Mouse (Mus musculus): ENCODE results near the gene Hcn4.
A peak's percentile ranks its signal among the peaks of the same experiment; 100 is the strongest.

Hcn4 gene

DNA sequence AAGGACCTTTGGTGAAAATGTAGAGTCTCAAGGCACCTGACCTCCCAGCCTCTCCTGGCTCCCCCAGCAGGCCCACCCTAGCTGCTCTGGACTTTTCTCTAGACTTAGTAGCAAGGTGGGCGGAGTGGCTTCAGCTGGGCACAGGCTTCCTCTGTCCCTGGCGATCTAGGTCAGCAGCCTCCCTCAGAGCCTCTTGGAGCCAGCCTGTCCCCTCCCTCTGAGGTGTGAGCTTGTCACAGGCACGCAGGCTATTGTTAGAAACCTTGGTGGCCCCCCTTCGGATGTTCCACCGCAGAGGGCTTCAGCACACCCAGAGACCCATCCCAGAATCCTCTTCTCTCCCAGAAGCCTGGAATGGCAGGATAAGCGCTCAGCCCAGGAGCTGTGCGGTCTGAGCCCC lies 24.5 kb downstream of the Hcn4 start:
- no peak for DNase-seq (ENCODE audit: low spot score in 2 of 2)

- no peak for DNase-seq (ENCODE audit: low spot score in 2 of 2)
Measured at GRCm38 (mm10) chr9:58849576-58850315, 26.5 kb downstream of the Hcn4 start.

GRCm38 (mm10) chr9:58854931-58855330 lies 31.7 kb downstream of the Hcn4 start:
- DNase-seq (ENCODE audit: low spot score in 2 of 2) = no peak

DNA sequence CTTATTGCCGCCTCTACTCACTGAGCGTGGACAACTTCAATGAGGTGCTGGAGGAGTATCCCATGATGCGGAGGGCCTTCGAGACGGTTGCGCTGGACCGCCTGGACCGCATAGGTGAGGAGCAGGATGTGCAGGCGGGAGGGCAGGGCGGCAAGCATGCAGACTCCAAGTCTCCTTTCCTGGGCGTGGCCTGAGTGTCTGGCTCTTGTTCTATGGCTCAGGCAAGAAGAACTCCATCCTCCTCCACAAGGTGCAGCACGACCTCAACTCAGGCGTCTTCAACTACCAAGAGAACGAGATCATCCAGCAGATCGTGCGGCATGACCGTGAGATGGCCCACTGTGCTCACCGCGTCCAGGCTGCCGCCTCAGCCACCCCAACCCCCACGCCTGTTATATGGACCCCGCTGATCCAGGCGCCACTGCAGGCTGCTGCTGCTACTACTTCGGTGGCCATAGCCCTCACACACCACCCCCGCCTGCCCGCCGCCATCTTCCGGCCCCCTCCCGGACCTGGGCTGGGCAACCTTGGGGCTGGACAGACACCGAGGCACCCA lies 35.9 kb downstream of the Hcn4 start:
- DNase-seq (ENCODE audit: low spot score in 2 of 2) = no peak

DNA sequence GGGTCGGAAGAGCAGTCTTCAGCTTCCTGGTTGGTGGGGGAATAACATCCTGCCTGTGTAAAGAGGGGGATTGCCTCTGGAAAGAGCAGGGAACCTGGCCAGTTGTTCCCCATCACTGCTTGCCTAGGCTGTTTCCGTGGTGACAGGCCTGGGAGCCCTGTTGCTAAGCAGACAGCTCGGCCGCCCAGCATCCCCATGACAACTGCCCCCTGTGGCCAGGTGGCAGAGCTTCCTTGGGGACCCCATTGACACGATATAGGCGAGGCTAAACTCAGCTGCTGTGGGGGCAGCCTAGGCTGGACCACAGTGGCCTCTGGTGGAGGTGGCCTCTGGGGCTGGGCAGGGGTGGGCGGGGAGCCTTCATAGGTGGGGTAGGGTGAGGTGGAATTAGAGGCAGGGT lies 40.6 kb downstream of the Hcn4 start:
- peak in 1 of 2 experiments; percentile 19 for DNase-seq (ENCODE audit: low spot score in 2 of 2)

DNA sequence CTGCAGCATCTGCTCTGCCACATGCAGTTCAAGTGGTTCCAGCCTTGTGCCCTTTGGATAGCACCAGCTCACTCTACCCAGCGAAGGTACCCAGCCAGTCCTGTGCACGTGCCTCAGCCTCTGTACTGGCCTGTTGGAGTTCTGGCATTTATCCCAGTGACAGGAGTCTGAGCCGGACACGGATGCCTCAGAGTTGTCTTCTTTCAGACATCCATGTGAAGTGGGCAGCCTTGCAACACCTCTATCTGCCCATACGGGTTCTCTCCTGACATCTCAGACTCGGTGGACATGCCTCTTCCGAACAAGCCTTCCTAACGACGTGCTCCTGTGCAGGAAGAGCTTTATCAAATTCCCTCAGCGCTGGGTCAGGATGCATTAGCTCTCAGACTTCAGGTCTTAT lies 47.9 kb downstream of the Hcn4 start:
- DNase-seq (ENCODE audit: low spot score in 2 of 2) = no peak

GRCm38 (mm10) chr9:58873541-58874324 lies 50.5 kb downstream of the Hcn4 start:
- DNase-seq (ENCODE audit: low spot score in 2 of 2) = peak; percentile 68 to 81

- no peak for DNase-seq (ENCODE audit: low spot score in 2 of 2)
Measured at GRCm38 (mm10) chr9:58874354-58874753, 51.1 kb downstream of the Hcn4 start.

GRCm38 (mm10) chr9:58875439-58875838 lies 52.2 kb downstream of the Hcn4 start:
- no peak for DNase-seq (ENCODE audit: low spot score in 2 of 2)

- no peak for DNase-seq (ENCODE audit: low spot score in 2 of 2)
Measured at GRCm38 (mm10) chr9:58876946-58877625, 53.9 kb downstream of the Hcn4 start.

- DNase-seq (ENCODE audit: low spot score in 2 of 2) = no peak
Measured at GRCm38 (mm10) chr9:58879836-58880235, 56.6 kb downstream of the Hcn4 start.

DNA sequence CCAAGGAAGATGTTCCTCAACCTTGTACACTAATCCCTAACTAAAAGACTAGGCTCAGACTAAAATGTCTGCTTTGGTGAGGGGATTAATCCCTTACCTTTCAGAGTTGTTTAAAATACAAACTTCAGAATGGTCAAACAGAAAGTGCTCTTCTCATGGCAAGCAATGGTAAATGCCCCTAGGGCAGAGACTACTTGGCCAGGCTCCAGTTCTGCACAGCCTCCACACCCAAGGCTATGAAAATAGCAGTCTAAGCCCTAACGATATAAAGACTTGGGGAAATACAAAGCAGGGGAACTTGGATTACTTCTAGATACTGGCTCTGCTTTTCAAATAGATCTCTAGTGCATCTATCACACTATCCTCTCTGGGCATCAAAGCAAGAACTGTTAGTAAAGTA lies 59.5 kb downstream of the Hcn4 start:
- no peak for DNase-seq (ENCODE audit: low spot score in 2 of 2)

DNA sequence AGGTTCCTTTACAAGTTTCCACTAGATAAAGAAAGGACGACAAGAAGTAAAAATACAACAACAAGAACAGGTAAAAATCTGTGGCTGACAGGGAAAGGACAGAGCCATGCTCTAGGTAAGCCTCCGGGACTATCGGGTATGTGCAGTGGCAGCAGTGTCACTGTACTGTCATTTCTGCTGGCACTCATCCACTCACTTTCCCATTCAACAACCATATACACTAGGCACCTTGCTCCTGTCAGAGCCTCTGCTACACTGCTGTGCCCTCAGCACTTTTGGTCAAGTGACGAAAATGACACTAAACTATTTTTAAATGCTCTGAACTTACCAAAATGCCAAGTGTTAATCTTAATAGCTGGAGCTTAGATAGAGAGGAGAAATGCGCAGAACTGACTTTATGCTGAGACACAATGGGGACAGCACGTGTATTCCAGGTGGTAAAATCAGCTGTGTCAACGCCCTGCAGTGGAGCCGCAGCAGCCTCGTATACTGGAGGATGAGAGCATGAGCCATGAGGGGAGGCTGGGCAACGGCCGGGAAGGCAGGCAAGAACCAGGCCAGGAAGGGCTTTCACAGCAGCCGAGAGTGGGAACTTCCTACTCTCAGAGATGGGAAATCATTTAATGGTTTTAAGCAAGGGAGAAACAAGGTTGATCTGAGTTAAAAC lies 66.7 kb downstream of the Hcn4 start:
- DNase-seq (ENCODE audit: low spot score in 2 of 2) = no peak

DNA sequence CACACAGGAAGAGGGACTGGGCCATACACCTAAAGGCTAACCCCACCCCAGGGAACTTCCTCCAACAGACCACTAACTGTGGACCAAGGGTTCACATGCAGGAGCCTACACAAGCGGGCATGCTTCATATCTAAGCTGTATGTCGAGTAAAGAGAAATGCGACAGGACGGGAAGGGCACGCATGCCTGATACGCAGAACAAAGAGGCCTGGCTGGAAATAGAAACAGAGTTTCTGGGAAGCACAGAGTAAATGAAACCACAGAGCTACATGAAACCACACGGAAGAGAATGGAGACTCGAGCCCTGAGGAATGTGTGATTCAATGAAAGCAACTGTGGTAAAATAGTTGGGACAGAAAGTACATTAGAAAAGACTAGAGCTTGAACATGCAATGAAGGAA lies 67.7 kb downstream of the Hcn4 start:
- DNase-seq (ENCODE audit: low spot score in 2 of 2) = no peak

GRCm38 (mm10) chr9:58891840-58892640 lies 68.8 kb downstream of the Hcn4 start:
- no peak for DNase-seq (ENCODE audit: low spot score in 2 of 2)

DNA sequence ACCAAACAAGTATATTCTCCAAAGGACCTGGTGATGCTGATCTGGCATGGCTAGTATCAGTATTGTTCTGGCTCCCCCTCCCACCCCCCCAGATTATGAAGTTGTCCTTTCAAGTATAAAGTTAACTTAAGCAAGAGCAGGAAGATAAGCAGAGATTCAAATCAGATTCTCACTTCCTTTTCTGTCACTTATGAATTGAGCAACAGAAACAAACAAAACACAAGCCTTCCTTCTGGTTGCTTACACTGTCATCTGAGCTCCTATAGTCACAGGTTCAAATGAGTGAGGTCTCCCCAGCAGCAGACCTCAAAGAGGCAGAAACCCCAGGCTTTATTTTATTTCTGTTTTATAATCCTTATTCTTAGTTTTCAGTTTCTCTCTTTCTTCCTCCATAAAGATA lies 76.4 kb downstream of the Hcn4 start:
- no peak for DNase-seq (ENCODE audit: low spot score in 2 of 2)

GRCm38 (mm10) chr9:58902869-58903585 lies 79.8 kb downstream of the Hcn4 start:
- peak; percentile 41 to 58 for DNase-seq (ENCODE audit: low spot score in 2 of 2)

Data from frontal cortex, postnatal 36 days (tissue).